26 mouse cellular contexts compared by ENCODE assay signal in genomic region chr12:70774006-70774405, GRCm38 (mm10). TPM values are rescaled to one million over a fixed set of nuclear protein-coding genes. Genes with fewer than 3 reads are reported as not detected.
DNase-seq lines count a peak whose midpoint lies in the region; ATAC-seq and TF ChIP-seq lines count a peak whose summit lies in the region.
"Had no signal": no experiment of that assay in that cellular context is flagged by ENCODE, and none has a peak within 500 bp of the region (broad histone marks: within the 10 kb centered on the region; RNA-seq: fewer than 3 reads in every experiment).

No protein-coding gene starts in this region.

- DNase-seq in kidney, postnatal 0 days (ENCODE audit: low spot score), result peak; percentile 25
- no peak for DNase-seq in kidney, adult 8-10 months
- DNase-seq in lung, embryonic 14.5 days, result peak; percentile 51
- no peak for DNase-seq in lung, adult 2 months
- DNase-seq in lung, postnatal 36 days, result no peak
- DNase-seq: adrenal gland, adult 2 months; adrenal gland, postnatal 10 days; adrenal gland, postnatal 25 days; B cell, adult 2 months; cerebellum, adult 11 months; cerebellum, adult 18-20 months; cerebellum, adult 8-10 months; cerebellum, adult 9-11 months; cerebellum, postnatal 14 days; cerebellum, postnatal 36 days; embryo, embryonic 11 days had no signal

- no peak overlapping the region for H3K4me2 ChIP-seq in kidney, postnatal 0 days (ENCODE audit: low read length)
- no peak overlapping the region for H3K4me2 ChIP-seq in lung, embryonic 14.5 days
- no peak overlapping the region for H3K4me2 ChIP-seq in lung, embryonic 16.5 days (ENCODE audit: low read depth, low read length)
- H3K4me2 ChIP-seq: embryonic facial prominence, embryonic 13.5 days; embryonic facial prominence, embryonic 15.5 days; forebrain, embryonic 12.5 days had no signal

- no peaks in the 10 kb centered on the region for H3K27me3 ChIP-seq in kidney, postnatal 0 days (ENCODE audit: insufficient read depth, low read length)
- H3K27me3 ChIP-seq in lung, embryonic 14.5 days (ENCODE audit: insufficient read depth, low read length), result no peaks in the 10 kb centered on the region
- no peaks in the 10 kb centered on the region for H3K27me3 ChIP-seq in lung, embryonic 16.5 days (ENCODE audit: control insufficient read depth, insufficient read depth, low read depth, low read length)
- H3K27me3 ChIP-seq in ES-Bruce4 (ENCODE audit: control insufficient read depth, insufficient read depth, low read length, poor library complexity, severe bottlenecking), result no peaks in the 10 kb centered on the region
- H3K27me3 ChIP-seq: CH12.LX; embryonic facial prominence, embryonic 13.5 days; embryonic facial prominence, embryonic 15.5 days; forebrain, embryonic 12.5 days had no signal

- no peak for ATAC-seq in kidney, postnatal 0 days (replicated peaks; ENCODE audit: low FRiP score, low read depth)
- no peak for ATAC-seq in lung, embryonic 14.5 days (ENCODE audit: insufficient read depth)
- peak; percentile 35; the same call in 1 of the 2 replicates for ATAC-seq in lung, embryonic 16.5 days (ENCODE audit: low read depth)
- ATAC-seq: CD4-positive, CD25-positive, alpha-beta regulatory T cell, adult 4 months; forebrain, embryonic 14.5 days had no signal

- no peak overlapping the region for H3K9ac ChIP-seq in kidney, postnatal 0 days (ENCODE audit: low read depth, low read length)
- H3K9ac ChIP-seq in lung, embryonic 14.5 days, result no peak overlapping the region
- no peak overlapping the region for H3K9ac ChIP-seq in lung, embryonic 16.5 days (ENCODE audit: low read length)
- H3K9ac ChIP-seq in ES-Bruce4 (ENCODE audit: low read depth, poor library complexity, severe bottlenecking), result peak overlapping the region; percentile 35
- H3K9ac ChIP-seq: embryonic facial prominence, embryonic 13.5 days; embryonic facial prominence, embryonic 15.5 days; forebrain, embryonic 12.5 days had no signal

- H3K9me3 ChIP-seq in kidney, postnatal 0 days (replicated peaks; ENCODE audit: low read length), result no peaks in the 10 kb centered on the region
- H3K9me3 ChIP-seq in lung, embryonic 14.5 days (ENCODE audit: low read depth, low read length), result no peaks in the 10 kb centered on the region
- no peaks in the 10 kb centered on the region for H3K9me3 ChIP-seq in lung, embryonic 16.5 days (ENCODE audit: control insufficient read depth, low read length)
- H3K9me3 ChIP-seq in ES-Bruce4 (replicated peaks; ENCODE audit: control insufficient read depth, insufficient read depth, low read length, poor library complexity, severe bottlenecking), result no peaks in the 10 kb centered on the region
- H3K9me3 ChIP-seq: embryonic facial prominence, embryonic 13.5 days; embryonic facial prominence, embryonic 15.5 days; forebrain, embryonic 10.5 days; forebrain, embryonic 12.5 days had no signal

- no peak for TF ChIP-seq POLR2A in lung, adult 2 months (IDR thresholded peaks at IDR 0.05; ENCODE audit: borderline replicate concordance, extremely low read depth, low read depth, low read length)
- no peak for TF ChIP-seq POLR2A in ES-Bruce4 (IDR thresholded peaks at IDR 0.05; ENCODE audit: insufficient read depth, low read length)

- no peaks in the 10 kb centered on the region for H3K4me1 ChIP-seq in kidney, postnatal 0 days (replicated peaks; ENCODE audit: insufficient read depth, low read length)
- peaks cover 5% of the 10 kb centered on the region; the same call in 1 of the 2 replicates for H3K4me1 ChIP-seq in lung, embryonic 14.5 days (ENCODE audit: insufficient read depth)
- H3K4me1 ChIP-seq in lung, adult 2 months (ENCODE audit: control insufficient read depth, insufficient read depth, low read length), result peaks cover 9% of the 10 kb centered on the region
- peaks cover 31% of the 10 kb centered on the region for H3K4me1 ChIP-seq in lung, embryonic 16.5 days (replicated peaks; ENCODE audit: control insufficient read depth, insufficient read depth, low read length)
- peaks cover 2% of the 10 kb centered on the region for H3K4me1 ChIP-seq in ES-Bruce4 (ENCODE audit: control insufficient read depth, insufficient read depth, low read length)
- H3K4me1 ChIP-seq: embryonic facial prominence, embryonic 15.5 days; forebrain, embryonic 12.5 days had no signal

- WGBS in kidney, postnatal 0 days, result 66% methylated on average over 5 of the region's 5 CpGs
- 63% methylated on average over 5 of the region's 5 CpGs for WGBS in lung, embryonic 14.5 days
- WGBS in lung, adult 2 months, result 69% methylated on average over 5 of the region's 5 CpGs
- 64% methylated on average over 5 of the region's 5 CpGs for WGBS in lung, embryonic 16.5 days

- no peak for TF ChIP-seq CTCF in kidney, postnatal 0 days (IDR thresholded peaks at IDR 0.05; ENCODE audit: low read depth)
- no peak for TF ChIP-seq CTCF in lung, embryonic 14.5 days (IDR thresholded peaks at IDR 0.05; ENCODE audit: low read depth)
- TF ChIP-seq CTCF in lung, adult 2 months (IDR thresholded peaks at IDR 0.05; ENCODE audit: insufficient read depth, low read length), result no peak
- TF ChIP-seq CTCF in ES-Bruce4 (IDR thresholded peaks at IDR 0.05; ENCODE audit: low read depth, low read length), result no peak

- no peaks in the 10 kb centered on the region for H3K36me3 ChIP-seq in kidney, postnatal 0 days (ENCODE audit: insufficient read depth, low read length)
- H3K36me3 ChIP-seq in lung, embryonic 14.5 days (ENCODE audit: insufficient read depth), result no peaks in the 10 kb centered on the region
- H3K36me3 ChIP-seq in lung, embryonic 16.5 days (ENCODE audit: control insufficient read depth, insufficient read depth, low read length), result no peaks in the 10 kb centered on the region
- no peaks in the 10 kb centered on the region for H3K36me3 ChIP-seq in ES-Bruce4 (ENCODE audit: control insufficient read depth, insufficient read depth, low read length, poor library complexity, severe bottlenecking)
- H3K36me3 ChIP-seq: embryonic facial prominence, embryonic 13.5 days; embryonic facial prominence, embryonic 15.5 days; forebrain, embryonic 10.5 days; forebrain, embryonic 12.5 days had no signal

- TF ChIP-seq EP300 in ES-Bruce4 (IDR thresholded peaks at IDR 0.05; ENCODE audit: insufficient read depth, low read depth, low read length), result no peak

- no peak overlapping the region for H3K4me3 ChIP-seq in kidney, postnatal 0 days (replicated peaks; ENCODE audit: low read depth, low read length)
- no peak overlapping the region for H3K4me3 ChIP-seq in lung, embryonic 14.5 days (ENCODE audit: low read depth, low read length)
- H3K4me3 ChIP-seq in lung, adult 2 months (replicated peaks; ENCODE audit: extremely low read depth, low read depth, low read length), result no peak overlapping the region
- H3K4me3 ChIP-seq in lung, embryonic 16.5 days (ENCODE audit: low read length), result no peak overlapping the region
- no peak overlapping the region for H3K4me3 ChIP-seq in ES-Bruce4 (ENCODE audit: low read depth, low read length)
- H3K4me3 ChIP-seq: embryonic facial prominence, embryonic 13.5 days; embryonic facial prominence, embryonic 15.5 days; erythroblast, embryonic 14.5 days; forebrain, embryonic 10.5 days; forebrain, embryonic 12.5 days had no signal

- H3K27ac ChIP-seq in kidney, postnatal 0 days, result no peak overlapping the region
- no peak overlapping the region for H3K27ac ChIP-seq in lung, embryonic 14.5 days (ENCODE audit: low read depth)
- H3K27ac ChIP-seq in lung, embryonic 16.5 days (ENCODE audit: low read length), result peak overlapping the region; percentile 15; the same call in 1 of the 2 replicates
- H3K27ac ChIP-seq in ES-Bruce4 (ENCODE audit: insufficient read depth, low read length), result peak overlapping the region; percentile 86
- H3K27ac ChIP-seq: embryonic facial prominence, embryonic 13.5 days; embryonic facial prominence, embryonic 15.5 days; forebrain, embryonic 10.5 days; forebrain, embryonic 12.5 days had no signal

RNA-seq across cellular contexts. Expression of gene Frmd6, which starts 51.3 kb away (rescaled TPM):
- 14.6 and 16.3 TPM in 2 replicates for polyA plus RNA-seq in kidney, postnatal 0 days (2015; fragmentation: Nextera tagmentation; extraction: Ambion mirVana)
- polyA plus RNA-seq in lung, embryonic 14.5 days (2014; fragmentation: Nextera tagmentation; extraction: Ambion mirVana), result 40.4 and 42.8 TPM in 2 replicates
- polyA plus RNA-seq in lung, adult 2 months (2012; rRNA removed), result 29.1 and 32.6 TPM in 2 replicates
- polyA plus RNA-seq in lung, embryonic 16.5 days (2015; fragmentation: Nextera tagmentation; extraction: Ambion mirVana), result 36.4 and 38.9 TPM in 2 replicates
- polyA plus RNA-seq in ES-Bruce4 (2011; ENCODE audit: insufficient read depth, insufficient read length, low read depth, missing spikeins), result 26.6 and 30.5 TPM in 2 replicates

Comparison
In these comparisons a context has a peak if more than half of its experiments do, and no peak if none do; other contexts are left out.
1. DNase-seq: peak in kidney, postnatal 0 days (single experiment) and lung, embryonic 14.5 days (single experiment); none in kidney, adult 8-10 months (0 of 2), lung, adult 2 months (single experiment) and lung, postnatal 36 days (single experiment).
2. H3K27ac ChIP-seq: peak in lung, embryonic 16.5 days (single experiment) and ES-Bruce4 (single experiment); none in kidney, postnatal 0 days (single experiment) and lung, embryonic 14.5 days (single experiment).